Mouse (Mus musculus): ENCODE measurements around the gene Zfp992. TPM values are rescaled to one million over a fixed set of nuclear protein-coding genes. Genes with fewer than 3 reads are reported as not detected.
"Not testable (repeated sequence)": the region's sequence is repeated elsewhere in the genome, so short reads cannot be mapped to it uniquely, and the experiment has no call there.

Gene Zfp992
- polyA plus RNA-seq, 1 experiment from 2014 or later, result 2.1 TPM

GRCm38 (mm10) chr4:146486753-146487152 is 37.9 kb downstream of the Zfp992 start:
- not testable (repeated sequence) for H3K4me3 ChIP-seq (ENCODE audit: low read depth, low read length); H3K4me1 ChIP-seq (ENCODE audit: insufficient read depth); H3K4me2 ChIP-seq; H3K27ac ChIP-seq (ENCODE audit: low read depth); H3K9ac ChIP-seq; H3K36me3 ChIP-seq (ENCODE audit: insufficient read depth); H3K27me3 ChIP-seq (ENCODE audit: insufficient read depth, low read length); DNase-seq
- H3K9me3 ChIP-seq (ENCODE audit: low read depth, low read length), result peaks cover 59% of the 10 kb centered on the region
- ATAC-seq (ENCODE audit: insufficient read depth), result 0 out of 2 replicates have a peak, but pooled peaks have one; percentile 36
- 64% methylated on average over 1 of the region's 1 CpGs for WGBS

DNA sequence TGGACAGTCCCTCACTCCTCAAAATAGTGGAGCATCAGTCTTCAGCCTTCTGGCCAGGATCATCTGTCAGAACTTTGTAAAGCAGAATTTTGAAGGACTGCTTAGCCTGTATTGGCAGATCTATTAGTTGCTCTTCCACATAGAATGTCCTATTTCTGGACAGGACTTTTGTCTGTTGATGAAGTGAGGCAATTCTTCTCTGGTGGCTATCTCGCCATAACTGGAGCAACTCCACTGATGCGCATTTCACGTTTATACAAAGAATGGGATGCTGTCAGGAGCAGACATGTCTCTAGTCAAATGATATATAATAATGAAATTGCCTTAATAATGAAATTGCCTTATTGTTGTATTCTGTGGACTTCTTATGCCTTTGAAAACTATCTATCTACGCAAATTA is 40.4 kb downstream of the Zfp992 start:
- 72% methylated on average over 4 of the region's 4 CpGs for WGBS
- H3K4me3 ChIP-seq (ENCODE audit: low read depth, low read length); H3K4me2 ChIP-seq; H3K36me3 ChIP-seq (ENCODE audit: insufficient read depth); H3K27ac ChIP-seq (ENCODE audit: low read depth); H3K9ac ChIP-seq; ATAC-seq (ENCODE audit: insufficient read depth); H3K4me1 ChIP-seq (ENCODE audit: insufficient read depth); DNase-seq; H3K27me3 ChIP-seq (ENCODE audit: insufficient read depth, low read length): not testable (repeated sequence)
- H3K9me3 ChIP-seq (ENCODE audit: low read depth, low read length), result peaks cover 61% of the 10 kb centered on the region

DNA sequence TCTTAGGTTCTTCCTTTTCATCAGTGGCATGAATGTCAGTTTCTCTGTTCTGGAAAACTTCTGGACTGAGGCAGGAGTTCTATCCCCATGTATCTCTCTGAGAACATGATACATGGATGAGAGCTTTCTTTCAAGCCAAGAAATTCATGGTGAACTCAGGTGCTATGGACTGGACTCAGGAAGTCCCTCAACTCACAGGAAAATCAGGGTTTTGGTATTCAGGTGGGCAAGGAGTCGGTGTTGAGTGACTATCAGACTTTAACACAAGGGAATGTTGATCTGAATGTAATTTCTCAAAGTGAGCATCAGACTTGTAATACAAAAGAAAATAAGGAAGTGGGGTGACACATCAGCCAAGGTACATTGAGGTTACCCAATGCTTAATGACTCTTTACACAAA is 43.2 kb downstream of the Zfp992 start:
- H3K4me2 ChIP-seq; DNase-seq; H3K27ac ChIP-seq (ENCODE audit: low read depth); H3K27me3 ChIP-seq (ENCODE audit: insufficient read depth, low read length); ATAC-seq (ENCODE audit: insufficient read depth); H3K36me3 ChIP-seq (ENCODE audit: insufficient read depth); H3K4me1 ChIP-seq (ENCODE audit: insufficient read depth); H3K9ac ChIP-seq; H3K4me3 ChIP-seq (ENCODE audit: low read depth, low read length): not testable (repeated sequence)
- WGBS, result 75% methylated on average over 1 of the region's 1 CpGs
- H3K9me3 ChIP-seq (ENCODE audit: low read depth, low read length), result peaks cover 57% of the 10 kb centered on the region

DNA sequence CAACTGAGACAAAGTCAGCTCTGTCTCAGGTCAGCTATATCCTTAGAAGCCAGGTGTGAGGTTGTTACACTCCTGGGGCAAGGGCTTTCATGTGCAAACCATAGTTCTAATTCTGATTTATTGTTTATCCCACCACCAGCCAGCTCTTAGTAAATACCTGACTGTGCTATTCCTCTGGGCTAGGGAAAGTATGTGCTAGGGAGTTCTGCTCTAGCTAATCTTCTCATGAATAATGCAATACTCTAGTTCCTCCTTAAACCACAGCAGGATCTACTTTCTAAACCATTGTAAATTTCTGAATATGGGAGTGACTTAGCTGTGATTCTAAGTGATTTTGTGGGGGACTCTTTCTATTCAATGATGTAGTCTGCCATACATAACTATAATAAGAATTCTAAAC is 43.6 kb downstream of the Zfp992 start:
- no peaks in the 10 kb centered on the region for H3K4me1 ChIP-seq (ENCODE audit: insufficient read depth)
- no peak overlapping the region for H3K4me3 ChIP-seq (ENCODE audit: low read depth, low read length)
- H3K9me3 ChIP-seq (ENCODE audit: low read depth, low read length), result peaks cover 59% of the 10 kb centered on the region
- H3K4me2 ChIP-seq, result no peak overlapping the region
- ATAC-seq (ENCODE audit: insufficient read depth) (no peak), DNase-seq (no peak)
- no peak overlapping the region for H3K27ac ChIP-seq (ENCODE audit: low read depth)
- no peak for TF ChIP-seq CTCF (IDR thresholded peaks at IDR 0.05; ENCODE audit: low read depth)
- no peak overlapping the region for H3K9ac ChIP-seq
- H3K27me3 ChIP-seq (ENCODE audit: insufficient read depth, low read length), result no peaks in the 10 kb centered on the region
- H3K36me3 ChIP-seq (ENCODE audit: insufficient read depth), result no peaks in the 10 kb centered on the region

DNA sequence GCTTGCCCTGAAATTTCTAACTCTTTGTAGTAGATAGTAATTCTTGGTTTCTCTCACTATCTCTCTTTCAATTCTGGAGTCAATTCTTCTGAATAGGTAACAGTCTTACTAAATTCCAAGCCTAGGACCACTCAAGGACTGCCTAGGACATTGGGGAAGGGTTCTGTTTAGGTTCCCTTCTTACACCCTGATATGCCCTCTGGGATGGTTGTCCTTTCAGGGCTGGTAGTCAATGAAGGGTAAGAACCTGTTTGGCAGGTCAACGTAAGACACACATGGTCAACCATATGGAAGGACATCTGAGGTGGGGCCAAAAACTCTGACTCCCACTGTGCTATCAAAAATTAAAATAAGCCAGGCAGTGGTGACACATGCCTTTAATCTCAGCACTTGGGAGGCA is 44.0 kb downstream of the Zfp992 start:
- Histone ChIP-seq H3K36me3 (ENCODE audit: insufficient read depth) (no peaks in the 10 kb centered on the region), H3K4me3 (ENCODE audit: low read depth, low read length) (no peak overlapping the region), H3K9me3 (ENCODE audit: low read depth, low read length) (peaks cover 61% of the 10 kb centered on the region), H3K4me2 (no peak overlapping the region), H3K9ac (no peak overlapping the region), H3K27me3 (ENCODE audit: insufficient read depth, low read length) (no peaks in the 10 kb centered on the region), H3K4me1 (ENCODE audit: insufficient read depth) (no peaks in the 10 kb centered on the region), H3K27ac (ENCODE audit: low read depth) (no peak overlapping the region)
- 45% methylated on average over 1 of the region's 1 CpGs for WGBS
- TF ChIP-seq CTCF (IDR thresholded peaks at IDR 0.05; ENCODE audit: low read depth), result no peak
- ATAC-seq (ENCODE audit: insufficient read depth) (no peak), DNase-seq (no peak)

GRCm38 (mm10) chr4:146493319-146493907 is 44.6 kb downstream of the Zfp992 start:
- H3K27me3 ChIP-seq (ENCODE audit: insufficient read depth, low read length); H3K4me2 ChIP-seq; H3K36me3 ChIP-seq (ENCODE audit: insufficient read depth); DNase-seq; H3K4me3 ChIP-seq (ENCODE audit: low read depth, low read length); H3K27ac ChIP-seq (ENCODE audit: low read depth); H3K4me1 ChIP-seq (ENCODE audit: insufficient read depth); H3K9ac ChIP-seq; ATAC-seq (ENCODE audit: insufficient read depth): not testable (repeated sequence)
- WGBS, result 84% methylated on average over 6 of the region's 6 CpGs
- peaks cover 64% of the 10 kb centered on the region for H3K9me3 ChIP-seq (ENCODE audit: low read depth, low read length)

DNA sequence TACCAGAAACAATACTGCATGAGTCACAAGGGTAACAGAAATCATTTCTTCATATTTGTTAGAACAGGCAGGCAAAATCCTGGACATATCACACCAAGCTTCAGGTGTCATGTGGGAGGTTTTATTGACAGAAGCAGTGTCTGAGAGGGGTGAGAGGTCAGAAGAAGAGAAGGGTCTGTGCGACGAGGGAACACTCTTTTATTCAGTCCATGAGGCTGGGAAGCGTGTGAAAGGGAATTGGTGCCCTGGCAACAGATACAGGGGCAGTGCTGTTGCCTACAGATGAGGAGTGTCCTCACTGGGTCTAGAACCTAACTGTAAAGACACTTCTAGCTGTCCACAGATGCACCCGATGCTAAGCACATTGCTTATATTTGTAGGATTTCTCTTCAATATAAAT is 46.2 kb downstream of the Zfp992 start:
- Histone ChIP-seq H3K4me3 (ENCODE audit: low read depth, low read length) (no peak overlapping the region), H3K36me3 (ENCODE audit: insufficient read depth) (no peaks in the 10 kb centered on the region), H3K9me3 (ENCODE audit: low read depth, low read length) (peaks cover 66% of the 10 kb centered on the region), H3K9ac (no peak overlapping the region), H3K4me1 (ENCODE audit: insufficient read depth) (no peaks in the 10 kb centered on the region), H3K27me3 (ENCODE audit: insufficient read depth, low read length) (no peaks in the 10 kb centered on the region), H3K27ac (ENCODE audit: low read depth) (no peak overlapping the region), H3K4me2 (no peak overlapping the region)
- ATAC-seq (ENCODE audit: insufficient read depth), result no peak
- no peak for DNase-seq
- 63% methylated on average over 4 of the region's 4 CpGs for WGBS
- TF ChIP-seq CTCF (IDR thresholded peaks at IDR 0.05; ENCODE audit: low read depth), result no peak

DNA sequence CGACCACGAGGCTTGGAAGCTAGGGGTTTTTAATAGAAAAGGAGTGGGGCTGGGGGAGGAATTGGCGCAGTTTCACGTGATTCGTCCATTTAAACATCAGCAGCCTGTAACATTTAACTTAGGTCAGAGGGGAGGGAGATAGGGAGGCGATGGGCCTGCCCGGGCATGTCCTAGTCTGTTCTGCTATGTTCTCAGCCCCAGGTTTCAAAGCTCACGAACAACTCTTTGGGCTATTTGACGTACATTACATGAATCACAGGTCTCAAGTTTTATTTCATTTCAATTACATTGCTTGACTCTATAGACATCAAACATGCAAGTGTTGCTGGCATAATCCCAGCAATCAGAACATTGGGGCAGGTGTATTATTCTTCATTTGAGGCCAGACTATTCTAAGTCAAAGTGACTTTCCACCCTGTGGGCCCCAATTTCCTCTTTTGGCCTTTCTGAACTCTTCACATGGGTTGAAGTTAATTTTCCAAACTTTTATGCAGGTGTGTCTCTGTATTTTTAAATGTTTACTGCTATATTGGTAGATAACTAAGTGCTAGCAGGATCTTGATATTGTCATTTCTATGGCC is 49.0 kb downstream of the Zfp992 start:
- not testable (repeated sequence) for H3K4me1 ChIP-seq (ENCODE audit: insufficient read depth); ATAC-seq (ENCODE audit: insufficient read depth); H3K4me3 ChIP-seq (ENCODE audit: low read depth, low read length); H3K36me3 ChIP-seq (ENCODE audit: insufficient read depth); H3K27me3 ChIP-seq (ENCODE audit: insufficient read depth, low read length); H3K9ac ChIP-seq; DNase-seq; H3K27ac ChIP-seq (ENCODE audit: low read depth); H3K4me2 ChIP-seq
- WGBS, result 80% methylated on average over 9 of the region's 9 CpGs
- peaks cover 55% of the 10 kb centered on the region for H3K9me3 ChIP-seq (ENCODE audit: low read depth, low read length)

DNA sequence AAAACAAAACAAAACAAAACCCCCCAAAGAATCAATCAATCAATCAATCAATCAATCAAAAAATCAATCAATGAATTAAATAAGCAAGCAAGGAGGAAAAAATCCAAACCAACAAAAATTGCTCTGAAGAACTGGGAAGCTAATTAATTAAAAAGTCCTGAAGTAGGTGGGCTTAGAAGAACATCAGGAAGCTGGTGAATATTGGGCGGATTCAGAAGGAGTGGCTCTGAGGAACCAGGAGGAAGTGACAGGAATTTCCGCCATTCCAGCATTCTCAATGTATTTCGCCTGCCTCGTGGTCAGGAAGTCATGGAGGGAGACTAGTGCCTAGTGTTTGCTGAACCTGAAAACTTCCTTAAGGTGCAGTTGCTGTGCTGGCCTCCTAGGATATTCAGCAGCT is 52.9 kb downstream of the Zfp992 start, which contains the start of gene Zfp981:
Gene Zfp981, plus strand, starts transcription at position 301 of the 400 bp plus-strand sequence.
- not testable (repeated sequence) for H3K27me3 ChIP-seq (ENCODE audit: insufficient read depth, low read length); H3K4me3 ChIP-seq (ENCODE audit: low read depth, low read length); H3K27ac ChIP-seq (ENCODE audit: low read depth); ATAC-seq (ENCODE audit: insufficient read depth); H3K4me2 ChIP-seq; H3K9ac ChIP-seq; H3K4me1 ChIP-seq (ENCODE audit: insufficient read depth); H3K36me3 ChIP-seq (ENCODE audit: insufficient read depth); DNase-seq
- peaks cover 23% of the 10 kb centered on the region for H3K9me3 ChIP-seq (ENCODE audit: low read depth, low read length)
- 81% methylated on average over 4 of the region's 4 CpGs for WGBS

- H3K9me3 ChIP-seq (ENCODE audit: low read depth, low read length), result peaks cover 15% of the 10 kb centered on the region; the same call in 1 of the 2 replicates
- not testable (repeated sequence) for H3K4me2 ChIP-seq; H3K9ac ChIP-seq; DNase-seq; H3K4me1 ChIP-seq (ENCODE audit: insufficient read depth); ATAC-seq (ENCODE audit: insufficient read depth); H3K27ac ChIP-seq (ENCODE audit: low read depth); H3K27me3 ChIP-seq (ENCODE audit: insufficient read depth, low read length); H3K4me3 ChIP-seq (ENCODE audit: low read depth, low read length); H3K36me3 ChIP-seq (ENCODE audit: insufficient read depth)
- 92% methylated on average over 15 of the region's 24 CpGs for WGBS
These were observed 60.2 kb downstream of the Zfp992 start for GRCm38 (mm10) chr4:146509029-146509428.

All from lung, embryonic 14.5 days (tissue).